Mouse (Mus musculus) left cerebral cortex, postnatal 25 days (tissue): ENCODE results near the gene Ints1. TPM values are rescaled to one million over a fixed set of nuclear protein-coding genes. Genes with fewer than 3 reads are reported as not detected.
A peak's percentile ranks its signal among the peaks of the same experiment; 100 is the strongest.

Experiments
- DNase-seq, 2 experiments: peaks; one replicate each; pipeline ENCODE4 v3.0.0; 2022; ENCODE audit warnings: low spot score in 2 of 2, mixed read lengths in 1 of 2
- intact Hi-C: fragments of 180-260 bp; cut with DNase I; formaldehyde crosslinking; loops from one replicate; pipeline ENCODE4 v1.15.1; 2025
- microRNA-seq, 2 experiments: library from miRNA; unstranded; fragments of <30 nt; microRNA quantifications; one replicate each; pipeline ENCODE4 v1.2.0; 2022
- total RNA-seq, 2 experiments: library from RNA; stranded (reverse); gene quantifications; 2 replicates each; pipeline ENCODE4 v1.2.3; 2021

The Ints1 gene
- total RNA-seq, 2 experiments from 2014 or later, result 82.7 to 91.5 TPM

GRCm38 (mm10) chr5:139727261-139727660, 48.2 kb downstream of the Ints1 start:
- intact Hi-C loops, result no loop called here
- no peak for DNase-seq

GRCm38 (mm10) chr5:139726186-139726585, 49.3 kb downstream of the Ints1 start:
- intact Hi-C loops, result no loop called here
- no peak for DNase-seq

GRCm38 (mm10) chr5:139724336-139725116, 50.9 kb downstream of the Ints1 start:
- intact Hi-C loops, result no loop called here
- no peak for DNase-seq

GRCm38 (mm10) chr5:139723113-139723512, 52.4 kb downstream of the Ints1 start:
- no peak for DNase-seq
- intact Hi-C loops, result no loop called here

- DNase-seq, result no peak
- intact Hi-C loops, result no loop called here
Measured at GRCm38 (mm10) chr5:139722709-139723108, 52.8 kb downstream of the Ints1 start.

- intact Hi-C loops, result no loop called here
- DNase-seq, result no peak
Measured at GRCm38 (mm10) chr5:139718949-139719348, 56.5 kb downstream of the Ints1 start.

- intact Hi-C loops, result no loop called here
- no peak for DNase-seq
Measured at GRCm38 (mm10) chr5:139718540-139718939, 56.9 kb downstream of the Ints1 start.

- DNase-seq, result peak; percentile 45 to 52
- intact Hi-C loops, result loop anchor here (1.0 kb wide), 1 partner anchor 33 kb away; no protein-coding TSS in a partner anchor
Measured at GRCm38 (mm10) chr5:139717723-139718122, 57.8 kb downstream of the Ints1 start.

GRCm38 (mm10) chr5:139706496-139706895, 69.0 kb downstream of the Ints1 start:
- intact Hi-C loops, result no loop called here

GRCm38 (mm10) chr5:139702905-139703304, 72.6 kb downstream of the Ints1 start:
- intact Hi-C loops, result no loop called here
- no peak for DNase-seq

More at GRCm38 (mm10) chr5:139706496-139706895, 69.0 kb downstream of the Ints1 start:
- DNase-seq, result no peak

GRCm38 (mm10) chr5:139702236-139702635, 73.2 kb downstream of the Ints1 start:
- no peak for DNase-seq
- intact Hi-C loops, result no loop called here

Small RNA genes lying within 50 kb of the gene (microRNA-seq; reads per million reads assigned to microRNA genes)
- gene Mir7037, result 3.0 to 6.4 reads per million in 2 experiments

Other genes starting within 250 kb of the Ints1 start
- under 1 TPM in 1 of 2 experiments, not detected in 1; 0.39 TPM for gene Uncx, start 232.2 kb downstream of the Ints1 start, total RNA-seq
- 1 to 10 TPM; 2.0 to 2.4 TPM for gene Micall2, start 39.3 kb downstream of the Ints1 start, total RNA-seq
- gene Mafk, start 15.8 kb upstream of the Ints1 start, total RNA-seq, result 1 to 10 TPM; 6.8 TPM
- gene Tmem184a, start 44.2 kb upstream of the Ints1 start, total RNA-seq, result under 1 TPM in 1 of 2 experiments, not detected in 1; 0.48 TPM
- not detected for gene Gm26938, start 50.7 kb upstream of the Ints1 start, total RNA-seq
- gene Psmg3, start 51.2 kb upstream of the Ints1 start, total RNA-seq, result 10 to 100 TPM; 20.5 to 21.0 TPM
- gene Elfn1, start 132.3 kb upstream of the Ints1 start, total RNA-seq, result 10 to 100 TPM; 35.0 to 37.6 TPM